Mouse (Mus musculus): ENCODE measurements at regions not wholly inside any gene's neighbourhood (a gene's known extent, or its start where the extent isn't known, plus 50 kb on each side); places are given as distances from the start of the nearest gene placed in this dataset.
"Not testable (repeated sequence)": the region's sequence is repeated elsewhere in the genome, so short reads cannot be mapped to it uniquely, and the experiment has no call there.

GRCm38 (mm10) chr11:41090391-41090900, 335.3 kb upstream of the Ccng1 start:
- H3K4me3 ChIP-seq (ENCODE audit: low read depth, low read length); ATAC-seq (ENCODE audit: low read depth); H3K27ac ChIP-seq (ENCODE audit: low read length); H3K4me2 ChIP-seq (ENCODE audit: low read depth, low read length); H3K9me3 ChIP-seq (replicated peaks; ENCODE audit: control insufficient read depth, low read length); H3K9ac ChIP-seq (ENCODE audit: low read depth, low read length); H3K4me1 ChIP-seq (ENCODE audit: control insufficient read depth, low read depth, low read length); H3K27me3 ChIP-seq (ENCODE audit: control insufficient read depth, insufficient read depth, low read depth, low read length); H3K36me3 ChIP-seq (ENCODE audit: control insufficient read depth, insufficient read depth): not testable (repeated sequence)
- WGBS (ENCODE audit: insufficient replicate concordance): 82% methylated on average over 9 of the region's 14 CpGs

- Histone ChIP-seq H3K9me3 (replicated peaks; ENCODE audit: control insufficient read depth, low read length) (no peaks in the 10 kb centered on the region), H3K9ac (ENCODE audit: low read depth, low read length) (no peak overlapping the region), H3K27me3 (ENCODE audit: control insufficient read depth, insufficient read depth, low read depth, low read length) (no peaks in the 10 kb centered on the region), H3K4me2 (ENCODE audit: low read depth, low read length) (no peak overlapping the region), H3K36me3 (ENCODE audit: control insufficient read depth, insufficient read depth) (no peaks in the 10 kb centered on the region), H3K4me1 (ENCODE audit: control insufficient read depth, low read depth, low read length) (no peaks in the 10 kb centered on the region), H3K4me3 (ENCODE audit: low read depth, low read length) (no peak overlapping the region), H3K27ac (ENCODE audit: low read length) (no peak overlapping the region)
- ATAC-seq (ENCODE audit: low read depth): no peak
- 45% methylated on average over 3 of the region's 3 CpGs for WGBS (ENCODE audit: insufficient replicate concordance)
These were observed 308.5 kb upstream of the Ccng1 start for GRCm38 (mm10) chr11:41063570-41063969.

GRCm38 (mm10) chr11:41057796-41058195, 302.7 kb upstream of the Ccng1 start:
- Histone ChIP-seq H3K4me1 (ENCODE audit: control insufficient read depth, low read depth, low read length) (no peaks in the 10 kb centered on the region), H3K27me3 (ENCODE audit: control insufficient read depth, insufficient read depth, low read depth, low read length) (no peaks in the 10 kb centered on the region), H3K4me2 (ENCODE audit: low read depth, low read length) (no peak overlapping the region), H3K9ac (ENCODE audit: low read depth, low read length) (no peak overlapping the region), H3K27ac (ENCODE audit: low read length) (no peak overlapping the region), H3K9me3 (replicated peaks; ENCODE audit: control insufficient read depth, low read length) (no peaks in the 10 kb centered on the region), H3K36me3 (ENCODE audit: control insufficient read depth, insufficient read depth) (no peaks in the 10 kb centered on the region), H3K4me3 (ENCODE audit: low read depth, low read length) (no peak overlapping the region)
- WGBS (ENCODE audit: insufficient replicate concordance): 39% methylated on average over 3 of the region's 3 CpGs
- ATAC-seq (ENCODE audit: low read depth): no peak

- H3K27ac ChIP-seq (ENCODE audit: low read length): no peak overlapping the region
These were observed 274.9 kb upstream of the Ccng1 start for GRCm38 (mm10) chr11:41030018-41030417.

GRCm38 (mm10) chr11:41010096-41010495, 255.0 kb upstream of the Ccng1 start:
- H3K9me3 ChIP-seq (replicated peaks; ENCODE audit: control insufficient read depth, low read length): no peaks in the 10 kb centered on the region
- ATAC-seq (ENCODE audit: low read depth): no peak
- no peaks in the 10 kb centered on the region for H3K36me3 ChIP-seq (ENCODE audit: control insufficient read depth, insufficient read depth)
- H3K4me1 ChIP-seq (ENCODE audit: control insufficient read depth, low read depth, low read length): no peaks in the 10 kb centered on the region
- H3K4me3 ChIP-seq (ENCODE audit: low read depth, low read length): no peak overlapping the region
- 45% methylated on average over 3 of the region's 3 CpGs for WGBS (ENCODE audit: insufficient replicate concordance)
- H3K9ac ChIP-seq (ENCODE audit: low read depth, low read length): no peak overlapping the region
- no peak overlapping the region for H3K4me2 ChIP-seq (ENCODE audit: low read depth, low read length)
- H3K27ac ChIP-seq (ENCODE audit: low read length): no peak overlapping the region
- no peaks in the 10 kb centered on the region for H3K27me3 ChIP-seq (ENCODE audit: control insufficient read depth, insufficient read depth, low read depth, low read length)

More at GRCm38 (mm10) chr11:41030018-41030417, 274.9 kb upstream of the Ccng1 start:
- 0 out of 2 replicates have a peak, but pooled peaks have one; percentile 41 for ATAC-seq (ENCODE audit: low read depth)
- 45% methylated on average over 2 of the region's 2 CpGs for WGBS (ENCODE audit: insufficient replicate concordance)
- no peak overlapping the region for H3K4me3 ChIP-seq (ENCODE audit: low read depth, low read length)
- H3K4me1 ChIP-seq (ENCODE audit: control insufficient read depth, low read depth, low read length): no peaks in the 10 kb centered on the region
- H3K9me3 ChIP-seq (replicated peaks; ENCODE audit: control insufficient read depth, low read length): no peaks in the 10 kb centered on the region
- no peak overlapping the region for H3K4me2 ChIP-seq (ENCODE audit: low read depth, low read length)
- no peaks in the 10 kb centered on the region for H3K36me3 ChIP-seq (ENCODE audit: control insufficient read depth, insufficient read depth)
- H3K9ac ChIP-seq (ENCODE audit: low read depth, low read length): no peak overlapping the region
- H3K27me3 ChIP-seq (ENCODE audit: control insufficient read depth, insufficient read depth, low read depth, low read length): no peaks in the 10 kb centered on the region

GRCm38 (mm10) chr11:40972806-40973205, 217.7 kb upstream of the Ccng1 start:
- 60% methylated on average over 2 of the region's 2 CpGs for WGBS (ENCODE audit: insufficient replicate concordance)
- Histone ChIP-seq H3K4me1 (ENCODE audit: control insufficient read depth, low read depth, low read length) (no peaks in the 10 kb centered on the region), H3K9me3 (replicated peaks; ENCODE audit: control insufficient read depth, low read length) (no peaks in the 10 kb centered on the region), H3K4me3 (ENCODE audit: low read depth, low read length) (no peak overlapping the region), H3K9ac (ENCODE audit: low read depth, low read length) (no peak overlapping the region), H3K27ac (ENCODE audit: low read length) (no peak overlapping the region), H3K36me3 (ENCODE audit: control insufficient read depth, insufficient read depth) (no peaks in the 10 kb centered on the region), H3K4me2 (ENCODE audit: low read depth, low read length) (no peak overlapping the region), H3K27me3 (ENCODE audit: control insufficient read depth, insufficient read depth, low read depth, low read length) (no peaks in the 10 kb centered on the region)
- no peak for ATAC-seq (ENCODE audit: low read depth)

GRCm38 (mm10) chr11:40927168-40927567, 172.1 kb upstream of the Ccng1 start:
- WGBS (ENCODE audit: insufficient replicate concordance): 3% methylated on average over 12 of the region's 12 CpGs

GRCm38 (mm10) chr11:40891485-40891884, 136.4 kb upstream of the Ccng1 start:
- WGBS (ENCODE audit: insufficient replicate concordance): 74% methylated on average over 1 of the region's 1 CpGs
- H3K27me3 ChIP-seq (ENCODE audit: control insufficient read depth, insufficient read depth, low read depth, low read length): no peaks in the 10 kb centered on the region
- H3K9me3 ChIP-seq (replicated peaks; ENCODE audit: control insufficient read depth, low read length): no peaks in the 10 kb centered on the region
- H3K36me3 ChIP-seq (ENCODE audit: control insufficient read depth, insufficient read depth): no peaks in the 10 kb centered on the region
- H3K4me1 ChIP-seq (ENCODE audit: control insufficient read depth, low read depth, low read length): no peaks in the 10 kb centered on the region
- H3K27ac ChIP-seq (ENCODE audit: low read length): no peak overlapping the region
- ATAC-seq (ENCODE audit: low read depth): no peak
- no peak overlapping the region for H3K4me2 ChIP-seq (ENCODE audit: low read depth, low read length)
- no peak overlapping the region for H3K4me3 ChIP-seq (ENCODE audit: low read depth, low read length)
- no peak overlapping the region for H3K9ac ChIP-seq (ENCODE audit: low read depth, low read length)

More at GRCm38 (mm10) chr11:40927168-40927567, 172.1 kb upstream of the Ccng1 start:
- Histone ChIP-seq H3K36me3 (ENCODE audit: control insufficient read depth, insufficient read depth) (no peaks in the 10 kb centered on the region), H3K4me2 (ENCODE audit: low read depth, low read length) (peak overlapping the region; percentile 41), H3K4me1 (ENCODE audit: control insufficient read depth, low read depth, low read length) (no peaks in the 10 kb centered on the region), H3K4me3 (ENCODE audit: low read depth, low read length) (peak overlapping the region; percentile 22; the same call in 1 of the 2 replicates), H3K27ac (ENCODE audit: low read length) (no peak overlapping the region), H3K27me3 (ENCODE audit: control insufficient read depth, insufficient read depth, low read depth, low read length) (no peaks in the 10 kb centered on the region), H3K9ac (ENCODE audit: low read depth, low read length) (no peak overlapping the region), H3K9me3 (replicated peaks; ENCODE audit: control insufficient read depth, low read length) (no peaks in the 10 kb centered on the region)
- no peak for ATAC-seq (ENCODE audit: low read depth)

- WGBS (ENCODE audit: insufficient replicate concordance): 59% methylated on average over 5 of the region's 5 CpGs
- no peaks in the 10 kb centered on the region for H3K4me1 ChIP-seq (ENCODE audit: control insufficient read depth, low read depth, low read length)
- no peak overlapping the region for H3K4me2 ChIP-seq (ENCODE audit: low read depth, low read length)
- no peak for ATAC-seq (ENCODE audit: low read depth)
- H3K4me3 ChIP-seq (ENCODE audit: low read depth, low read length): no peak overlapping the region
- no peaks in the 10 kb centered on the region for H3K27me3 ChIP-seq (ENCODE audit: control insufficient read depth, insufficient read depth, low read depth, low read length)
- no peak overlapping the region for H3K27ac ChIP-seq (ENCODE audit: low read length)
- no peaks in the 10 kb centered on the region for H3K9me3 ChIP-seq (replicated peaks; ENCODE audit: control insufficient read depth, low read length)
- H3K9ac ChIP-seq (ENCODE audit: low read depth, low read length): no peak overlapping the region
- no peaks in the 10 kb centered on the region for H3K36me3 ChIP-seq (ENCODE audit: control insufficient read depth, insufficient read depth)
These were observed 129.4 kb upstream of the Ccng1 start for GRCm38 (mm10) chr11:40884509-40884908.

All from liver, embryonic 16.5 days (tissue).